Mouse (Mus musculus) liver, embryonic 12.5 days (tissue): ENCODE data around the gene Smim7. TPM values are rescaled to one million over a fixed set of nuclear protein-coding genes. Genes with fewer than 3 reads are reported as not detected.

ENCODE experiments used
- ATAC-seq: fragments of 200-750 bp; cut with Nextera tagmentation; 2 replicates; pipeline ENCODE4 v1.8.0; 2017; ENCODE audit warnings: moderate number of reproducible peaks, mild to moderate bottlenecking, moderate library complexity
- H3K27ac ChIP-seq: fragments of 300-500 bp; sonication (generic); 2 replicates; pipeline ENCODE4 v1.5.1; 2016; ENCODE audit warnings: mild to moderate bottlenecking
- H3K27me3 ChIP-seq: fragments of 300-500 bp; sonication (generic); replicated peaks from 2 replicates; pipeline ENCODE4 v1.6.1; 2016; ENCODE audit warnings: mild to moderate bottlenecking, moderate library complexity
- H3K36me3 ChIP-seq: fragments of 300-500 bp; sonication (generic); 2 replicates; pipeline ENCODE4 v1.6.1; 2016; ENCODE audit warnings: mild to moderate bottlenecking, moderate library complexity
- H3K4me1 ChIP-seq: fragments of 300-500 bp; sonication (generic); 2 replicates; pipeline ENCODE4 v1.6.1; 2016
- H3K4me2 ChIP-seq: fragments of 300-500 bp; sonication (generic); 2 replicates; pipeline ENCODE4 v1.6.1; 2016; ENCODE audit warnings: mild to moderate bottlenecking, moderate library complexity
- H3K4me3 ChIP-seq: fragments of 300-500 bp; sonication (generic); 2 replicates; pipeline ENCODE4 v1.5.1; 2016; ENCODE audit warnings: mild to moderate bottlenecking, moderate library complexity
- H3K9ac ChIP-seq: fragments of 300-500 bp; sonication (generic); 2 replicates; pipeline ENCODE4 v1.6.1; 2016; ENCODE audit warnings: mild to moderate bottlenecking, moderate library complexity
- H3K9me3 ChIP-seq: fragments of 300-500 bp; sonication (generic); replicated peaks from 2 replicates; pipeline ENCODE4 v1.6.1; 2016; ENCODE audit warnings: mild to moderate bottlenecking, moderate library complexity
- WGBS: fragments of 180-500 bp; shearing (Covaris S2); methylation state at CpG from one replicate; pipeline ENCODE4 v1.1.7; 2016; ENCODE audit not compliant: insufficient replicate concordance; 5-methylcytosine and 5-hydroxymethylcytosine counted together
- polyA plus RNA-seq: library from polyadenylated mRNA; unstranded; fragments of >200 nt; fragmentation: Nextera tagmentation; extraction: Ambion mirVana; gene quantifications from 2 replicates; pipeline ENCODE4 v1.2.1, GENCODE M21; 2016

The Smim7 gene
- polyA plus RNA-seq = 55.1 and 57.8 TPM in 2 replicates

GRCm38 (mm10) chr8:72570633-72571610 is at the start of gene Smim7:
Smim7 (minus strand) TSS chr8:72571088.
- WGBS = under 1% methylated on average over 52 of the region's 52 CpGs
- H3K4me2 ChIP-seq = peak within 1 kb of the TSS; percentile 100

GRCm38 (mm10) chr8:72590198-72590597 is 19.3 kb upstream of the Smim7 start:
- no peak overlapping the region for H3K9ac ChIP-seq
- H3K36me3 ChIP-seq = no peaks in the 10 kb centered on the region
- no peaks in the 10 kb centered on the region for H3K9me3 ChIP-seq
- H3K27ac ChIP-seq = no peak overlapping the region
- H3K27me3 ChIP-seq = no peaks in the 10 kb centered on the region
- H3K4me2 ChIP-seq = no peak overlapping the region
- H3K4me3 ChIP-seq = no peak overlapping the region
- 55% methylated on average over 2 of the region's 2 CpGs for WGBS
- no peak for ATAC-seq
- H3K4me1 ChIP-seq = no peaks in the 10 kb centered on the region

More at GRCm38 (mm10) chr8:72570633-72571610, at the start of gene Smim7:
- H3K27ac ChIP-seq = peak within 1 kb of the TSS; percentile 92
- peaks cover 30% of the 10 kb centered on the region for H3K4me1 ChIP-seq
- H3K9me3 ChIP-seq = no peaks in the 10 kb centered on the region
- H3K27me3 ChIP-seq = no peaks in the 10 kb centered on the region; the same call in 1 of the 2 replicates
- peaks cover 38% of the 10 kb centered on the region for H3K36me3 ChIP-seq
- H3K9ac ChIP-seq = peak within 1 kb of the TSS; percentile 82
- peak within 1 kb of the TSS; percentile 71 for H3K4me3 ChIP-seq
- peak; percentile 98 for ATAC-seq

DNA sequence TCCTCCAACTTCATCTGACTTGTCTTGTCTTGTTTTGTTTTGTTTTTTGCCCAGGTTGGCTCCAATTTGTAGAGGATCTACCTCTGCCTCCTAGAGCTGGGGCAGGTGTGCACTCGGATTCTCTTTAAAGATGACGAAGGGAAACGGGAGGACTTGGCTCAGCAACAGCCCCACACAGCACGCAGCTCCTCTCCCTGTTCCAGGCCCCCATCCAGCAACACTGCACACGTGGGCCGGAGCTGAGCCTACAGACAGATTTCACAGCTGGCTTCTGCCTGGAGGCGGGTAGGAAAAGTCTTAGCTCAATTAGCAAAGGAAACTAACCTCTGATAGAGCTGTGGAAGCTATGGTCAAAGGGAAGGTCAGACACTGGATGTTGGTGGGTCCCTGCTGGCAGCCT is 18.4 kb upstream of the Smim7 start:
- Histone ChIP-seq H3K4me3 (no peak overlapping the region), H3K27ac (no peak overlapping the region), H3K27me3 (no peaks in the 10 kb centered on the region), H3K9me3 (no peaks in the 10 kb centered on the region), H3K9ac (no peak overlapping the region), H3K4me2 (no peak overlapping the region), H3K4me1 (0 out of 2 replicates have a peak, but pooled peaks cover 3% of the 10 kb centered on the region), H3K36me3 (no peaks in the 10 kb centered on the region)
- WGBS = 70% methylated on average over 7 of the region's 7 CpGs
- ATAC-seq = no peak

DNA sequence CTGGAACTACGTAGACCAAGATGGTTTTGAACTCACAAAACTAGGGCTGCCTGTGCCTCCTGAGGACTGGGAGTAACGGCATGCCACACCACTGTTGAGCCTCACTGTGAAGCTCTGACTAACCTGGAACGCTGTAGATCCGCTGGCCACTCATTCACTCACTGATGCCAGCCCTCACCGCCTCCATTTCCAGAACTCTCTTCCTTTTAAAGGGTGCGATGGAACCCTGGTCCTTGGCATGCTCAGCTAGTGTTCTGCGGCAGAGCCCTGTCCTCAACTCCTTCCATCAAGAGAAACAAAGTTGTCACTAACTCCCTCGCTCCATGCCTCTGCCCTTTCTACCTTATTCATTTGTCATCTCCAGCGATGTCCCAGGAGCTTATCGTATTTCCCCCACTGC is 18.0 kb upstream of the Smim7 start:
- no peaks in the 10 kb centered on the region for H3K9me3 ChIP-seq
- H3K27me3 ChIP-seq = no peaks in the 10 kb centered on the region
- 0 out of 2 replicates have a peak, but pooled peaks cover 5% of the 10 kb centered on the region for H3K4me1 ChIP-seq
- no peak for ATAC-seq
- H3K36me3 ChIP-seq = no peaks in the 10 kb centered on the region
- no peak overlapping the region for H3K4me2 ChIP-seq
- no peak overlapping the region for H3K27ac ChIP-seq
- WGBS = 80% methylated on average over 10 of the region's 10 CpGs
- H3K4me3 ChIP-seq = no peak overlapping the region
- no peak overlapping the region for H3K9ac ChIP-seq

- WGBS = 62% methylated on average over 6 of the region's 6 CpGs
Measured at GRCm38 (mm10) chr8:72587806-72588205, 16.9 kb upstream of the Smim7 start.

GRCm38 (mm10) chr8:72584390-72584789 is 13.5 kb upstream of the Smim7 start:
- H3K36me3 ChIP-seq = no peaks in the 10 kb centered on the region
- 51% methylated on average over 6 of the region's 6 CpGs for WGBS

More at GRCm38 (mm10) chr8:72587806-72588205, 16.9 kb upstream of the Smim7 start:
- Histone ChIP-seq H3K9ac (no peak overlapping the region), H3K4me3 (no peak overlapping the region), H3K27me3 (no peaks in the 10 kb centered on the region), H3K27ac (no peak overlapping the region), H3K4me1 (peaks cover 14% of the 10 kb centered on the region), H3K36me3 (no peaks in the 10 kb centered on the region), H3K4me2 (no peak overlapping the region), H3K9me3 (no peaks in the 10 kb centered on the region)
- no peak for ATAC-seq

DNA sequence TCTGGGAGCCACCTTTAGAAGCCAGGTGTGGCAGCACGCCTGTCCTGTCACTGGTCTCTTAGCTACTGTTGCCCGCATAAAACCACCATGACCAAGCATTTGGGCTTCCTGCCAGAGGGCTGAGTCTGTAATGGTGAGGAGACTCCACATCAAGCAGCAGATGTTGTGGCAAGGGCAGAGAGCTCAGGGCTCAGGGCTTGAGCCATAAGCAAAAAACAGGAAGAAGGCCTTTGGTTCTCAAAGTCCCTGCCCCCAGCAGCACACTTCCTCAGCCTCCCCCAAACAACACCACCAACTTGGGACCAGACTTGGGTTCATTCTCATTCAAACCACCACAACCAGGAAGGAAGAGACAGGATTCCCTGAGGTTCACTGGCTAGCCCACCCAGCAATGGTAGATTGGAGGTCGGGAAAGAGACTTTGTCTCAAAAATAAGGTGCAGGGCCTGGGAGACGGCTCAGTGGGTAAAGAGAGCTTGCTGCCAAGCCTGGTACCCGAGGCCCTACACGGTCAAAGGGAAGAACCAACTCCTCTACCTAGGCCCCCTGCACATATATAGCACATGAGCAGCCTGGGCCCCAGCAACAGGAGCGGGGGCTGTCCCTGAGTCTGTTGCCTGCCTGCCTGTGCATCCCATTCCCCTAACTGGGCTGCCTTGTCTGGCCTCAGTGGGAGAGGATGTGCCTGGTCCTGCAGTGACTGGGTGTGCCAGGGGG is 12.3 kb upstream of the Smim7 start:
- H3K4me3 ChIP-seq = no peak overlapping the region
- 35% methylated on average over 7 of the region's 7 CpGs for WGBS
- H3K36me3 ChIP-seq = no peaks in the 10 kb centered on the region
- no peak overlapping the region for H3K4me2 ChIP-seq
- no peaks in the 10 kb centered on the region for H3K27me3 ChIP-seq
- no peaks in the 10 kb centered on the region for H3K9me3 ChIP-seq
- peak overlapping the region; percentile 34 for H3K27ac ChIP-seq
- ATAC-seq = no peak; the same call in 1 of the 2 replicates
- H3K4me1 ChIP-seq = peaks cover 30% of the 10 kb centered on the region
- no peak overlapping the region for H3K9ac ChIP-seq

More at GRCm38 (mm10) chr8:72584390-72584789, 13.5 kb upstream of the Smim7 start:
- H3K4me3 ChIP-seq = no peak overlapping the region
- H3K27ac ChIP-seq = no peak overlapping the region
- H3K4me2 ChIP-seq = no peak overlapping the region
- H3K4me1 ChIP-seq = peaks cover 18% of the 10 kb centered on the region
- no peaks in the 10 kb centered on the region for H3K9me3 ChIP-seq
- ATAC-seq = no peak
- H3K27me3 ChIP-seq = no peaks in the 10 kb centered on the region
- H3K9ac ChIP-seq = no peak overlapping the region

GRCm38 (mm10) chr8:72579374-72579773 is 8.5 kb upstream of the Smim7 start:
- Histone ChIP-seq H3K27me3 (no peaks in the 10 kb centered on the region), H3K27ac (no peak overlapping the region), H3K36me3 (no peaks in the 10 kb centered on the region), H3K4me2 (no peak overlapping the region), H3K4me1 (peaks cover 33% of the 10 kb centered on the region), H3K4me3 (no peak overlapping the region), H3K9ac (no peak overlapping the region), H3K9me3 (no peaks in the 10 kb centered on the region)
- 63% methylated on average over 9 of the region's 9 CpGs for WGBS
- ATAC-seq = no peak

DNA sequence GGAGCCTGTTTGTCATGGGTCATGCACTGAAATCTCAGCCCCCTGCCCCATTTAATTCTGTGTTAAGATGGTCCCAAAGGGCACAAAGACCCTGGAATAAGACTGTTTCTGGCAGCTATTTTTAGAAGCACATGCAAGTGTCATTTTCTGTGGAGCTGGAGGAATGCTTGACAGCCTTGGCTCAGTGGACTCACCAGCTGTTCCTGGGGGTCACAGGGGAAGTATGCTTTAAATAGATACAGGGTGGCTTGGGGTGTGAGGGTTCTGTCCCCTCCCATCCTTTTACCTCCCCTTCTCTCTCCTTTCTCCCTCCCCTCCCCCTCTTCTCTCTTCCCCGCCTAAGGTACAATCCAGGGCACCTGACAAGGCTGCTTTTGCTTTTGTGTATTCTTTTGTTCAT is 7.1 kb upstream of the Smim7 start:
- no peak overlapping the region for H3K4me2 ChIP-seq
- 63% methylated on average over 1 of the region's 1 CpGs for WGBS
- no peak for ATAC-seq
- H3K27ac ChIP-seq = no peak overlapping the region
- H3K4me3 ChIP-seq = no peak overlapping the region
- peaks cover 24% of the 10 kb centered on the region for H3K4me1 ChIP-seq
- H3K27me3 ChIP-seq = no peaks in the 10 kb centered on the region; the same call in 1 of the 2 replicates
- H3K9ac ChIP-seq = no peak overlapping the region
- H3K9me3 ChIP-seq = no peaks in the 10 kb centered on the region
- H3K36me3 ChIP-seq = no peaks in the 10 kb centered on the region

DNA sequence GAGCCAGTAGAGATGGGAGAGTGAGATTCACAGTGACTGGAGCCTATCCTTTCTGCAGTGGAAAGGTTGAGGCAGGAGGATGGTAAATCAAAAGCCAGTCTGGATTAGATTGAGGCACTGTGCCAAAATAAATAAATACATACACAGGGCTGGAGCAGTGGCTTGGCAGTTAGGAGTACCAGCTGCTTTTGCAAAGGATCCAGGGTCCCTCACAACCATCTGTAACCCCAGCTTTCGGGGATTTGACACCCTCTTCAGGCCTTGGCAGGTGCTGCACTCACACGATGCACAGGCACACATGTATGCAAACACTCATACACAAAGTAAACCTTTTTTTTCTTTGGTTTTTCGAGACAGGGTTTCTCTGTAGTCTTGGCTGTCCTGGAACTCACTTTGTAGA is 6.4 kb upstream of the Smim7 start:
- no peaks in the 10 kb centered on the region for H3K36me3 ChIP-seq
- no peak overlapping the region for H3K9ac ChIP-seq
- no peak overlapping the region for H3K4me2 ChIP-seq
- H3K4me1 ChIP-seq = peaks cover 24% of the 10 kb centered on the region
- ATAC-seq = no peak
- H3K9me3 ChIP-seq = no peaks in the 10 kb centered on the region
- 59% methylated on average over 3 of the region's 3 CpGs for WGBS
- H3K27me3 ChIP-seq = no peaks in the 10 kb centered on the region; the same call in 1 of the 2 replicates
- no peak overlapping the region for H3K27ac ChIP-seq
- H3K4me3 ChIP-seq = no peak overlapping the region

- 80% methylated on average over 6 of the region's 6 CpGs for WGBS
Measured at GRCm38 (mm10) chr8:72575915-72576314, 5.0 kb upstream of the Smim7 start.

GRCm38 (mm10) chr8:72573450-72573849 is 2.6 kb upstream of the Smim7 start:
- Histone ChIP-seq H3K9ac (no peak overlapping the region), H3K4me3 (no peak overlapping the region), H3K4me2 (no peak overlapping the region), H3K27ac (no peak overlapping the region), H3K4me1 (peaks cover 38% of the 10 kb centered on the region), H3K9me3 (no peaks in the 10 kb centered on the region), H3K36me3 (peaks cover 12% of the 10 kb centered on the region), H3K27me3 (no peaks in the 10 kb centered on the region; the same call in 1 of the 2 replicates)
- 74% methylated on average over 6 of the region's 6 CpGs for WGBS
- no peak for ATAC-seq

More at GRCm38 (mm10) chr8:72575915-72576314, 5.0 kb upstream of the Smim7 start:
- no peak overlapping the region for H3K4me2 ChIP-seq
- H3K9me3 ChIP-seq = no peaks in the 10 kb centered on the region
- no peak overlapping the region for H3K9ac ChIP-seq
- no peak overlapping the region for H3K27ac ChIP-seq
- no peak overlapping the region for H3K4me3 ChIP-seq
- H3K36me3 ChIP-seq = no peaks in the 10 kb centered on the region
- peaks cover 33% of the 10 kb centered on the region for H3K4me1 ChIP-seq
- ATAC-seq = no peak
- H3K27me3 ChIP-seq = no peaks in the 10 kb centered on the region; the same call in 1 of the 2 replicates
